Mouse (Mus musculus) megakaryocyte, adult 5-6 weeks (primary cell): Measurements from ENCODE around the gene Fignl1. TPM values are rescaled to one million over a fixed set of nuclear protein-coding genes. Genes with fewer than 3 reads are reported as not detected.

ENCODE experiments used
- ATAC-seq: 2 replicates; pipeline ENCODE4 v1.8.0; 2016; ENCODE audit warnings: mild to moderate bottlenecking, inconsistent platforms; ENCODE audit not compliant: poor library complexity, severe bottlenecking
- total RNA-seq, 2 experiments: library from RNA; stranded (forward) in 1 of 2; stranded (reverse) in 1 of 2; fragments of 153-499, 151-499 nt in 1 of 2; fragments of 221-1000, 200-1000 nt in 1 of 2; gene quantifications; 2 replicates each; pipeline versions ENCODE4 v1.2.3 to v1.2.4; 2015 to 2017

Gene Fignl1
- total RNA-seq, 2 experiments from 2014 or later, result 45.4 to 65.6 TPM

DNA sequence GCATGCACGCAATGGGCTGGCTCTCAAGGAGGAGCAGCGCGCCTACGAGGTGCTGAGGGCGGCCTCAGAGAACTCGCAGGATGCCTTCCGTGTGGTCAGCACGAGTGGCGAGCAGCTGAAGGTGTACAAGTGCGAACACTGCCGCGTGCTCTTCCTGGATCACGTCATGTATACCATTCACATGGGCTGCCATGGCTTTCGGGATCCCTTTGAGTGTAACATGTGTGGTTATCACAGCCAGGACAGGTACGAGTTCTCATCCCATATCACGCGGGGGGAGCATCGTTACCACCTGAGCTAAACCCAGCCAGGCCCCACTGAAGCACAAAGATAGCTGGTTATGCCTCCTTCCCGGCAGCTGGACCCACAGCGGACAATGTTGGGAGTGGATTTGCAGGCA lies 39.5 kb downstream of the Fignl1 start:
- ATAC-seq, result no peak

DNA sequence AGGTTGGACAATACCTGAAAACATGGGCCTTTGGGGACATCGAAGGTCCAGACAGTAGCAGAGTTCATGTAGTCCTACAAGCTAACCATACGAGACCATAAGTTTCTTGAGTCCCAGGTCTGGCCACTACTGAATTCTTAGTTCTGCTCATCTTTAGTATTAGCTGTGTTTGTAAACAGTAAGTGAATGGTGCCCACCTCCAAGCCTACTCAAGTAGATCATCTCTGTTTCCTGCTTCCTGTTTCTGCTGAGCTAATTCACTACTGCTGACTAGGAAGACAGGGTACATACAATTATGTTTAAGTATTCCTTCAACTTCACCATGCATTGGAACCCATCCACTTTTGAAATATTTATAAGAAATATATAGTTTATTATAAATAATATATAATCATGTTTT lies 40.7 kb downstream of the Fignl1 start:
- no peak for ATAC-seq

DNA sequence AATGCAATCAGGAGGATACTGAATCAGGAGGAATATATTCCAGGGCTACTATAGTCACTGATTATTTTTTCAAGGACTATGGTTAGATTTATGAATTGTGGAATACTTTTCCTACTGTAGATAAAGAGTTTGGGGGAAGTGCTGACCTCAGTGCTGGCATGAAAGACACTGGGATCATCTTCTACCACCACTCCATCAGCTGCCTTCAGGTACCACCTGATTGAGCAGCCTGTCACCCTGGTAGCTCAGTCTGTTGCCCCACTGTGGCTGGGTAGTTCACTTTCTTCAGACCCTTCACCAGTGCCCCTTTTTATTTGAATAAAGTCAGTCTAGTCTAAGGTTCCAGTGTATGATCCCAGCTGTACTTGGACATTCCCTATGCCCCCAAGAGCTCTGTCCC lies 42.0 kb downstream of the Fignl1 start:
- no peak for ATAC-seq

DNA sequence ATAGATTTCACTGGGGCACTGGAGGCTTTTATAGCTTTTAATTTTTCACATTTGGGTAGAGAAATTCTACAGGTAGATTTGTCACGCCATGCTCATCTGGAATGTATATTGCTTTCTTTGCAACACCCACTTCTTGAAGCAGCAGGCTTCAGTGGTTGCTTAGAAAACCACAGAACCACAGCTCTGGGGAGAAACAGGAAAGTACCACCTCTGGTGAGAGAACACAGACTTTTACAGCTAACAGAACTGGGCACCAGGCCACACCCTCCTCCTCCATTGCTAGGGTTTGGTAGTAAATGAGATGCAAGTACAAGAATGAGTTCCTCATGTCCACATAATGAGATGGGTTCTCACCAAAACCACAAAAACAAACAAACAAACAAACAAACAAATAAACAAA lies 42.7 kb downstream of the Fignl1 start:
- ATAC-seq, result peak; percentile 64

DNA sequence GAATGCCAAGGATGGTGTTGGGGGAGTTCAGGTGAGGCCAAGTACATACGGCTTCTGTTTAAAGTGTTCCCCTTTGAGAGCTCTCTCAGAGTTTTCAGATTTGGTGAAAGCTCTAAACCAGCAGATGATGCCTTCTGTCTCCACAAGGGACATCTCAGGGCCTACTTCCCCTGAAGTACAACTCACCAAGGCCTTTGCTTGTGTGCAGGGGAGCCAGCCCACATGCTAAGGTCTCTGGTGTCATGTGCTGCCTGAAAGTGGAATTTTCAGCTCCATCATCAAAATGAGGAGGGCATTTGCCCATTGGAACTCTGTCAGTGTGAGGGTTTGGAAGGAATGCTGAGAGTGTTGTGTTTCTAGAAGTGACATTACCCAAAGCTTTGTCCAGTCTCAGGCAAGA lies 43.3 kb downstream of the Fignl1 start:
- ATAC-seq, result no peak

DNA sequence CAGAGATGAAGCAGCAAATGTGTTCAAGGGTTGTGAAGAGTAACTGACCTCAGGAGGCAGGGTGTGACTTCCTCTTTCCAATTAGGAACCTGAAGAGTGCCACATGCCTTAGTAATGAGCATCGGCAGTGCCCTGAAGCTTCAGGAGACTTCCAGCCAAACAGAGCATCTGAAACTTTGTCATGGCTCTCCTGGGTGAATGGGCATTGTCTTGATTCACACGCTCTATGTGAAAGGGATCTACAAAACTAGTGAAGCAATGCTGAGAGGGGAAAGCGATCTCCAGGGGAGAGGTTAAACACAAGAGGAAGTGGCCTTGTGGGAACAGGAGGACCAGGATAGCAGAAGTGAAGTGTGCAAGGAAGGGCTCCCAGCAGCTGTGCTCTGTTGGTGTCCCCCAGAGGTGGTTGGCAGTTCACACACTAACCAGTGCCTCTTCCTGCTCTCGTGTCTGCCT lies 45.5 kb downstream of the Fignl1 start:
- ATAC-seq, result peak; percentile 85

DNA sequence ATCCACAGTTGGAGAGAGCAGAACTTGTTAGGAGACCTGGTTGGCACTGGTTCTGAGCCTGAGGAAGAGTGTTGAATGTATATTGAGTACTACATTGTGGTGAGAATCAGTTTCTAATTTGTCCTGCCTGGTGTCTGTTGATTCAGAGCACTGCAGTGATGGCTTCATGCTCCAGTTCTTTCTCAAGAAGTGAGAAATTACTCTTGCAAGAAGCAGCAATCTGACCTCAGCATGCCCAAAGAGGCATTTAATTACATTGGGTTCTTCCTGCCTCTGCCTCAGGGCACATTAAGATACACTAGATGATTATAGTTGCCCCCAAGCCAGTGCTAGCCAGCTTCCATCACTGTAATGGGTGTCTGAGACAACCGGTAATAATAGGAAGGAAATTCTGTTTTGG lies 49.9 kb downstream of the Fignl1 start:
- no peak for ATAC-seq

DNA sequence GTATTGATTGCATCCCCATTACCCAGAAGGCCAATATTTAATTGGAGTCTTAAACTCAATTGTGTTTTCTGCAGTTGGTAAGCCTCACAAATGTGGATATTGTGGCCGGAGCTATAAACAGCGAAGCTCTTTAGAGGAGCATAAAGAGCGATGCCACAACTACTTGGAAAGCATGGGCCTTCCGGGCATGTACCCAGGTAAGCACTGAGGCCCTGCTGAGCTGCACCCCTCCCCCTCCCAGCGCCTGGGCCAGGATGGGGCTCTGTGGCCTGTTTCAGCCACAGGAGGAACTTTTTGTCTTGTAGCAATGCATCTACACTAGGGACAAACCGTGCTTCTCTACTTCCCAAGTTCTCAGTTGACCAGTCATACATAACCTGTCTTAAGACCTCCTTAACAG lies 50.6 kb downstream of the Fignl1 start:
- no peak for ATAC-seq

DNA sequence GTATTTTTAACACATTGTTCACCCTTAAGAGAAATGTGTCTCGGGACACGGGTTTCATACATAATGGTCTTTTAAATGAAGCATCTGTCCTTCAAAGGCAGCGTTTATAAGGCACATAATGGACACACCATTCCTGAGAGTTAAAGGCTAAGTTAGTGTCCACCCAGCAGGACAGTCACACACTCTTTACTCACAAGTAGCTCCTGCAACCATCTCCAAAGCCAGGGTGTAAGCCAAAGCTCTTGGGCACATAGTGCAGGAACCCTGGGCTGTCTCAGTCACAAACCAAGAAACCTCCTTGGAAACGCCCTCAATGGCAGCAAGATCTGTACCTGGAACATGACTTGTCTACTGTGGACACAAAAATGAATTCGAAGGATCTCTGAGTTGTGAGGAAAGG lies 55.9 kb downstream of the Fignl1 start:
- ATAC-seq, result no peak

DNA sequence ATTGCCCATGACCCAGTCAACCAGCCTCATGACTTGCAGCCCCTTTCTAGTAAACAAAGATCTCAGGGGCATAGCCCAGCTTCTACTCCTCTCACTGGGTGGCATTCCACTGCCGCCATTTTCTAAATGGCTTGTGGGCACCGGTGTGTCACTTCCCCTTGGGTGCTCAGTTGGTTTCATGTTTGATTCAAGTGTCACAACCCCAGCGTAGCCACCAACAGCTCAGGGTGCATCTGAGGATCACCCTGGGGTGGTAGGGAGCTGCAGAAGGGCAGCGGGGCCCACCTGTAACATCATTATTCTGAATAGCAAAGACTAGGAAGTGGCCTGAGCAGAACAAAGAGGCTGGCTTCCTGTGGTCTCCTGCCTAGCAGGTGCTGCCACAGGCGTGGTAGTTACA lies 57.7 kb downstream of the Fignl1 start:
- ATAC-seq, result peak; percentile 71

DNA sequence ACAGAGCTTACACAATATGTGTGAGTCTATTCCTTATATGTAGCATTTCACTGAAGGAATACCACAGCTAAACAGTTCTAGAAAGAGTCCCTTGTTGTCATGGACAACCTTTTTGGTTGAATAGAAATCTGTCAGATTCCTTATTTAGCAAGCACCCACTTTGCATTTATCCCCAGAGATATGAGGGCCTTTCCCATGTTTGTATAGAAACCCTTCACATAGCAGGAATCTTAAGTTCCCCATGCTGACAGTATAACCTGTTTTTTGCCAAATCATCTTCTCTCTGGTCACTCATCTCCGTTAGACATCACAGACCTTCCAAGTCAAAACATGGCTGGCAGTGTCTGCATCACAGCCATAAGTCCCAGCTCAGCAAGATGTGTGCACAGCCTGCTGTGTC lies 64.5 kb downstream of the Fignl1 start:
- no peak for ATAC-seq

DNA sequence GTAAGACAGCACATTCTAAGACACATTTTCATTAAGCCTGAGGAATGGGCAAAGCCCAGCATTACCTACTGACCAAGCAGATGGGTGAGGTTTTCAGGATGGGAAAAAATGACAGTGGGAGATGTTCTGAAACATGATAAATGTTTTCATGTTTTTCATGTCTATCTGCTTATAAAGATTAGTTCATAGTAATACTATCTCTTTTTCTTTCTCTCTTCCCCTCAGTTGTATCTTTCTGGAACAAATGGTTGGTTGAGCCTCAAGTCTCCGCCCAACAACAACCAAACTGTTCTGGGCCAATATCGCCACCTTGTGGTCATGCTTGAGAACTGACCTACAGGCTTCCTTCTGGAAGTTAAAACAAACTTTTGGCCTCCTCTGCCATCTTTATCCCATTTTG lies 66.1 kb downstream of the Fignl1 start:
- ATAC-seq, result peak; percentile 88

DNA sequence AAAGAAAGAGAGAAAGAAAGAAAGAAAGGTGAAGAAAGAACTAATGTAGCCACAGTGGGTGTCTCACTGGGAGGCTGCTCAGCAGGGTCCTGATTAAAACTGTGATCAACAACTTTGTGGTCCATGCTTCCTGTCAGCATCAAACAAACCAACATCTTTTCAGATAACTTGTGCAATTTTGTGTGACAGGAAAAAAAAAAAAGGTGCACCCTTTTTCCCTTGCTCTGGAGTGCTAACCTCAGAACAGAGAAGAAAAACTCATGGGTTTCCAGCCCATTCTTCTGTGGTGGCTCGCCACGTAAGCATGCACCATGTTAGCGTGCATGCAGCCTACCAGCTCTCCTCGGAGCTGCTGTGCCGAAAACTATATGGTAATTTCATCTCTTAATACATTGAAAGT lies 67.2 kb downstream of the Fignl1 start:
- no peak for ATAC-seq

DNA sequence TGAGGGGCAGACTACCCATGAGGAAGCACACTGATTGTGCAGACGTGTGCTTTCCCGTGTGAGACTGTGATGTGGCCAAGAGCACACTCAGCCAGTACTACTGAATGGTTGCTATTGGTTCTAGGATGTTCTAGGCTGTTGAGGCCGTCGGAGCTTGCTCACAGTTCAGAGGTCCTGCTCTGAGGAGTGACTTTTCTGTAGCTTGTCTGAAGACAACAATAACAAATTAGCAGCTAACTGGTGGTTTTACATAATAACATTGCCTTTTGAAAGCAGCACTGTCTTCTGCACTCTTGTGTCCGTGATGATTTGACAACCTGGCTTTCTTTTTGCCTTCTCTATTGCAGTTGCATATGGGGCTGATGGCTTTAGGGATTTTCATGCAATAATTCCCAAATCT lies 68.2 kb downstream of the Fignl1 start:
- ATAC-seq, result no peak

DNA sequence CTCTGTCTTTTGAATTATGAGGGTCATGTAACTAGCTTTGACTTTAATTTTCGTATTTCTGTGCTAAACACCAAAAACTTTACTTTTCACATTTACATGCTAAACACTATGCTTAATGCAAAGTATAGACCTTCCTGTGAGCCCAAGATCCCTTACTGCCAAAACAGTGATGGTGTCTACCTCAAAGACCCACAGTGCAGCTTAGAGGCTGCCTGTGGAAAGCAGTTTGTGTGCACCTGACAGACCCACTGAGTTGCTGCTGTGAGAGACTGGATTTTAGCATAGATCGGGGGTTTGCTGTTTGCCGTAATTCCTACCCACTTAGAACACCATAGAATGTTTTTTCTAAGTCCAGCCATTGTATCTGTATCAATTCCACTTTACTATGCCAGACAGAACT lies 69.7 kb downstream of the Fignl1 start:
- ATAC-seq, result no peak

DNA sequence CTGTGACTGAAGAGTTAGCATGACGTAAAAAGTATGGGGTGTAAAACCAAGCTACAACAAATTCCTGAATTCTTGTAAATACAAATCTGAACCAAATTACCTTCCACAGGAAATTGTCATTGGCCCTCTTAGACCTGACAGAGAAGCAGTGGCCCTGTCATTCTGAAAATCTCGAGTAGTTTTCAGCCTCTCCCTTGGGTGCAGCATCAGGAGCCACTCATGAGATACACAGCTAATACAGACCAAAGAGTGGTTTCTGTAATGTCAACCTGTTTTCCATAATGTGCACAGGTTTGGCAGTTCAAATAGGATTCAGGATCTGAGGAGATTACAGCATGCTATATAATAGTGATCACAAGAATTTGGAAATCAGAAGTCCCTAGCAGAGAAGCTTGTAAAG lies 71.2 kb downstream of the Fignl1 start:
- no peak for ATAC-seq

Other genes starting within 250 kb of the Fignl1 start
- gene 4930512M02Rik, start 181.1 kb downstream of the Fignl1 start, total RNA-seq (2015), result not detected in 2 replicates
- gene 4930512M02Rik, start 181.1 kb downstream of the Fignl1 start, total RNA-seq (2017), result not detected in 2 replicates
- gene Ikzf1, start 124.0 kb downstream of the Fignl1 start, total RNA-seq (2015), result 217 and 226 TPM in 2 replicates
- gene Ikzf1, start 124.0 kb downstream of the Fignl1 start, total RNA-seq (2017), result 80.8 and 104 TPM in 2 replicates
- gene Ddc, start 89.2 kb upstream of the Fignl1 start, total RNA-seq (2015), result 0.23 and 0.38 TPM in 2 replicates
- gene Ddc, start 89.2 kb upstream of the Fignl1 start, total RNA-seq (2017), result 0.16 TPM in 1 of 2 replicates, not detected in the other
- not detected in 2 replicates for gene Grb10, start 229.7 kb upstream of the Fignl1 start, total RNA-seq (2015)
- gene Grb10, start 229.7 kb upstream of the Fignl1 start, total RNA-seq (2017), result 0.37 TPM in 1 of 2 replicates, not detected in the other